Mouse (Mus musculus): ENCODE measurements around the gene Sema3e. TPM values are rescaled to one million over a fixed set of nuclear protein-coding genes. Genes with fewer than 3 reads are reported as not detected.

Sema3e gene
- polyA plus RNA-seq, 1 experiment from 2014 or later = 1.0 TPM

DNA sequence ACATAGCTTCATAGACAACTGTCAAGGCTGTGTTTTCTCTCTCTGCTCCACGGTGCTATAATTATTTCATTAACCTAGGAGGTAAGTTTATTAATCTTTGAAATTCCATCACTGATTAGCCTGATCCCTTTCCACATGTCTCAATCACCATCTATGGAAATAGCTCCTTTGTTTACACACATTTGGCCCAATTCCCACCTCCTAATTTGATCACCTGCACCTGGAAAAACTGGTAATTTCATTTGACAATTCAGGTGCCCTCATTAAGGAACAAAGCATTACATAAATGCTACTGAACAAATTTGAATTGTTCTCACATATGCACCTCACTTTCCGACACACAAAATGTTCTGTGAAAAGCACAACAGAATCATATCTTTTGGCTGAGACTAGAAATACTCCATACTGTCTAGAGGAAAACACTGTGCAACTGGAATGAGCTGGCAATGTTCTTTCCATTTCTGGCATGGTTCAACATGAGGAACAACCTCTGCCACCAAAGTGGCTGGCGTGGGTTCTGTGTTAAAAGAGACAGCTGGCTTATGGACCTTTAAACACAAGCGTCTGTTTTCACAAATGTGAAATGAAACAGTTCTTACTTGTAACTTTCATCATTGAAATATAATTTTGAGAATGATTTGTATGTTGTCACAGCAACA, 34.9 kb downstream of the Sema3e start:
- Histone ChIP-seq H3K9me3 (ENCODE audit: control insufficient read depth) (no peaks in the 10 kb centered on the region), H3K4me1 (replicated peaks; ENCODE audit: control insufficient read depth, insufficient read depth, low read length) (no peaks in the 10 kb centered on the region), H3K27me3 (replicated peaks; ENCODE audit: control insufficient read depth, insufficient read depth, low read length) (no peaks in the 10 kb centered on the region), H3K36me3 (ENCODE audit: control insufficient read depth, insufficient read depth) (no peaks in the 10 kb centered on the region), H3K9ac (ENCODE audit: low read depth, low read length) (no peak overlapping the region), H3K27ac (ENCODE audit: low read depth, low read length) (no peak overlapping the region), H3K4me3 (ENCODE audit: low read depth, low read length) (no peak overlapping the region), H3K4me2 (replicated peaks; ENCODE audit: low read depth) (no peak overlapping the region)
- 71% methylated on average over 4 of the region's 4 CpGs for WGBS
- no peak for ATAC-seq
- no peak for TF ChIP-seq CTCF (IDR thresholded peaks at IDR 0.05; ENCODE audit: low read depth)

DNA sequence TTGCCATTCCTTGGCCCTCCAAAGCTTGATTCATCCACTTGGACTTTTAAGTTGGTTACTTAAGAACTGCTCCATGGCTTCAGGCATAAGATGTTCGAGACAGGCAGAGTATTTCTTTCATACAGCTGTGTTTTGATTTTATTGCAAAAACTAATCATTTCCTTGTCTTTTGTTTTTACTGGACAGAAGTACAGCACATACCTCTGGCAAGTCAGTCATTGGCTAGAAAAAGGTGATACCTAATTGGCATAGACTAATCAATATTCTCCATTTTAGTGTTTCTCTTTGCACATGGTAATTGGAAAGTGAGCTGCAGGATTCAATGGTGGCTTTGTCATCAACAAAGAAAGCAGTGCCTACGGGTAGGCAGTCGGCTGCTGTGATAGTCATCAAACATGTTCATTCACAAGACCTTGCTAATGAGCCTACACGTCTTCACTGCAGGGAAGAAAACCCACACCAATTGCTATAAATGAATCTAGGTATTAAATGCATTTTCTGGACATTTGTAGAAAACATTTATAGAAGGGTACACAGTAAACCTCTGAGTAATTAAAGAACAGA, 37.9 kb downstream of the Sema3e start:
- no peak for ATAC-seq
- Histone ChIP-seq H3K27ac (ENCODE audit: low read depth, low read length) (no peak overlapping the region), H3K9ac (ENCODE audit: low read depth, low read length) (no peak overlapping the region), H3K9me3 (ENCODE audit: control insufficient read depth) (no peaks in the 10 kb centered on the region), H3K27me3 (replicated peaks; ENCODE audit: control insufficient read depth, insufficient read depth, low read length) (no peaks in the 10 kb centered on the region), H3K4me2 (replicated peaks; ENCODE audit: low read depth) (no peak overlapping the region), H3K4me3 (ENCODE audit: low read depth, low read length) (no peak overlapping the region), H3K4me1 (replicated peaks; ENCODE audit: control insufficient read depth, insufficient read depth, low read length) (no peaks in the 10 kb centered on the region), H3K36me3 (ENCODE audit: control insufficient read depth, insufficient read depth) (no peaks in the 10 kb centered on the region)
- TF ChIP-seq CTCF (IDR thresholded peaks at IDR 0.05; ENCODE audit: low read depth) = no peak
- 71% methylated on average over 4 of the region's 4 CpGs for WGBS

DNA sequence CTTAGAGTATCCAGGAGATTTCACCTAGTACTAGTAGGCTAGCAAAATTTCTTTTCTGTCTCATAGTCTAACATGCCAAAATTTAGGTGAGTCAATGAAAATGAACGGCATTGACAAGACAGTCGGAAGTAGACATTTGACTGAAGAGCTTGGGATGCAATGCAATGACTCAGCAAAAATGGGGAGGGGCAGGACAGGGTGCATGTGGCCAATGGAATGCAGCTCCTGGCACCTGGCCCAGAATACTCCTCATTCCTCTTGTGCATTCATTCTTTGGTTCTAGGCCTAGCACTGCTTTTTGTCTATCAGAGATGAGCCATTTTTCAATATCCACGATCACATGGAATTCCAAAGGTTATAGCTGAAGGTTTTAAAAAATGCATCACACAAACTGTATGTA, 48.1 kb downstream of the Sema3e start:
- H3K4me3 ChIP-seq (ENCODE audit: low read depth, low read length) = no peak overlapping the region
- H3K27ac ChIP-seq (ENCODE audit: low read depth, low read length) = no peak overlapping the region
- no peaks in the 10 kb centered on the region for H3K9me3 ChIP-seq (ENCODE audit: control insufficient read depth)
- no peak for ATAC-seq
- 73% methylated on average over 3 of the region's 3 CpGs for WGBS
- no peak for TF ChIP-seq CTCF (IDR thresholded peaks at IDR 0.05; ENCODE audit: low read depth)
- no peaks in the 10 kb centered on the region for H3K4me1 ChIP-seq (replicated peaks; ENCODE audit: control insufficient read depth, insufficient read depth, low read length)
- no peak overlapping the region for H3K4me2 ChIP-seq (replicated peaks; ENCODE audit: low read depth)
- H3K9ac ChIP-seq (ENCODE audit: low read depth, low read length) = no peak overlapping the region
- no peaks in the 10 kb centered on the region for H3K27me3 ChIP-seq (replicated peaks; ENCODE audit: control insufficient read depth, insufficient read depth, low read length)
- H3K36me3 ChIP-seq (ENCODE audit: control insufficient read depth, insufficient read depth) = no peaks in the 10 kb centered on the region

DNA sequence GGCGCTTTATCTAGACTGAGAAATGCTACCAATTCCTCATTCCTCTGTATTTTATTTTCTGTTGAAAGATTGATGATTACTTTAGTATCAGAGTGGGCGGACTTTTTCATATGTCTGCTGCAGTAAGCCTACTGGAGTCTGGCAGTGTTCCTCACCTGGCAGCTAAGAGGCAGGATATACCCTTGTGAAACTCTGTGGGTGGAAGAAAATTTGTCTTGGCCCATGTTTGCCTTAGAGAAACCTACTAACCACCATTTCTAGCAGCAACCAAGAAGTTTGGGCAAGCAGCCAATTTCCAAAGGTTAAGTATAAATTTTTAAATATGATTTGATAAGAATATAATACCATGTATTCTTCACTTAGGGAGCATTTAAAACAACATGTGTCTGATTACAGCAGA, 63.0 kb downstream of the Sema3e start:
- Histone ChIP-seq H3K27me3 (replicated peaks; ENCODE audit: control insufficient read depth, insufficient read depth, low read length) (no peaks in the 10 kb centered on the region), H3K9ac (ENCODE audit: low read depth, low read length) (no peak overlapping the region), H3K27ac (ENCODE audit: low read depth, low read length) (no peak overlapping the region), H3K4me3 (ENCODE audit: low read depth, low read length) (no peak overlapping the region), H3K9me3 (ENCODE audit: control insufficient read depth) (no peaks in the 10 kb centered on the region), H3K36me3 (ENCODE audit: control insufficient read depth, insufficient read depth) (no peaks in the 10 kb centered on the region), H3K4me1 (replicated peaks; ENCODE audit: control insufficient read depth, insufficient read depth, low read length) (no peaks in the 10 kb centered on the region), H3K4me2 (replicated peaks; ENCODE audit: low read depth) (no peak overlapping the region)
- TF ChIP-seq CTCF (IDR thresholded peaks at IDR 0.05; ENCODE audit: low read depth) = no peak
- no peak for ATAC-seq
- 88% methylated on average over 2 of the region's 2 CpGs for WGBS

DNA sequence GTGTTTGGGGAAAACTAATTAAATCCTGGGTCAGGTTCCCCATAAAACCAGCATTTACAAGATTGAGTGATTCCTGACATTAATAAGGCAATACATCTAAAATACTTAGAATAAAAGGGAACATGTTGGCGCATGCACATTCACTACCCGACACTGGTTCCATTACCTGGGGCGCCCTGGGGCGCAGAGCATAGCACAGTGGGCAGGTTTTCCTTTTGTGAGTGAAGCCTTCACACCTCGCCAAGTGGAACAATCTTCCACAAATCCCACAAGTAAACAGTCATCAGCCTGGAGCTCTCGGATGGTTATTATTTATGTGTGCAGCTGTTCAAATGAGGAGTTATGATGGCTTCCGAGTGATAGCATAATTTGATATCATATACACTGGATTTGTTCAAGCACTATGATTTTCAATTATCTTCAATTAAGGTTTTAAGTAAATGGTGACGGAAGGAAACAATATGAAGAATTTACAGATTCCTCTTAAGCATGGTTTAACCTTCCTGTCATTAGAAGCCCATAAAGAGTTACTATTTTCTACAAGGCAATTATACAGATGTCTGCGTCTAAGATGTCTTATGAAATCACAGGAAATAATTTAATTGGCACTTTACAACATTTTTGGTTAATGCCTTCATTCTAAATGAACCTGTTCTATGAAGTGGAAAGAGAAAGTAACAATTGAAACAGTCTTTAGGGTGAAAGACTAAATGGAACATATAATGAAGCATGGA, 65.0 kb downstream of the Sema3e start:
- ATAC-seq = no peak
- no peak for TF ChIP-seq CTCF (IDR thresholded peaks at IDR 0.05; ENCODE audit: low read depth)
- Histone ChIP-seq H3K4me2 (replicated peaks; ENCODE audit: low read depth) (no peak overlapping the region), H3K9me3 (ENCODE audit: control insufficient read depth) (no peaks in the 10 kb centered on the region), H3K9ac (ENCODE audit: low read depth, low read length) (no peak overlapping the region), H3K27ac (ENCODE audit: low read depth, low read length) (no peak overlapping the region), H3K4me1 (replicated peaks; ENCODE audit: control insufficient read depth, insufficient read depth, low read length) (no peaks in the 10 kb centered on the region), H3K36me3 (ENCODE audit: control insufficient read depth, insufficient read depth) (no peaks in the 10 kb centered on the region), H3K27me3 (replicated peaks; ENCODE audit: control insufficient read depth, insufficient read depth, low read length) (no peaks in the 10 kb centered on the region), H3K4me3 (ENCODE audit: low read depth, low read length) (no peak overlapping the region)
- 87% methylated on average over 9 of the region's 9 CpGs for WGBS

DNA sequence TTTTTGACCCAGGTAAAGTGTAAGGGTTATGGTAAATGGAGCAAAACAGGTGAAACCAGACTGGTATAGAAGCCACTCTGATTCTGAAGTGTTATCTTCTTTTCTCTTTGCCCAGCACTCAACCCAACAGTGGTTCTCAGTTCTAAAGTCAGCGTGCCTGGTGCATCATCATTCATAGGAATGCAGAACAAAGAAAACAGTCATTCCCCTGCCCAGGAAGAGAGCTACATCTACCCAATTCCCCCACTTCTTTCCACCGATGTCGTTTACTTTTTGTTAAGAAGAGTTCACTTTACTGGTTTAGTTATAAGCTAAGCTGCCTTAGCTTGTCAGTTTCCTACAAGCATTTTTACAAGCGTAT, 65.5 kb downstream of the Sema3e start:
- Histone ChIP-seq H3K4me2 (replicated peaks; ENCODE audit: low read depth) (no peak overlapping the region), H3K27me3 (replicated peaks; ENCODE audit: control insufficient read depth, insufficient read depth, low read length) (no peaks in the 10 kb centered on the region), H3K4me3 (ENCODE audit: low read depth, low read length) (no peak overlapping the region), H3K9me3 (ENCODE audit: control insufficient read depth) (no peaks in the 10 kb centered on the region), H3K4me1 (replicated peaks; ENCODE audit: control insufficient read depth, insufficient read depth, low read length) (no peaks in the 10 kb centered on the region), H3K27ac (ENCODE audit: low read depth, low read length) (no peak overlapping the region), H3K9ac (ENCODE audit: low read depth, low read length) (no peak overlapping the region), H3K36me3 (ENCODE audit: control insufficient read depth, insufficient read depth) (no peaks in the 10 kb centered on the region)
- no peak for TF ChIP-seq CTCF (IDR thresholded peaks at IDR 0.05; ENCODE audit: low read depth)
- no peak for ATAC-seq
- WGBS = 73% methylated on average over 4 of the region's 4 CpGs

Data from intestine, postnatal 0 days (tissue).